14 mouse cellular contexts compared by ENCODE assay signal in genomic region chr1:71052756-71053155, GRCm38 (mm10).
"Had no signal": no experiment of that assay in that cellular context is flagged by ENCODE, and none has a peak within 500 bp of the region (broad histone marks: within the 10 kb centered on the region; RNA-seq: fewer than 3 reads in every experiment).

No protein-coding gene starts in this region.

- H3K9ac ChIP-seq: limb, embryonic 13.5 days; lung, embryonic 15.5 days; midbrain, embryonic 13.5 days had no signal

- H3K27ac ChIP-seq: layer of hippocampus, adult 2 months; limb, embryonic 13.5 days; lung, embryonic 15.5 days; macrophage; midbrain, embryonic 13.5 days had no signal

- H3K9me3 ChIP-seq: limb, embryonic 13.5 days; lung, embryonic 15.5 days; midbrain, embryonic 13.5 days had no signal

- DNase-seq: kidney, adult 18-20 months; kidney, postnatal 10 days; kidney, postnatal 4 days; left cerebral cortex, postnatal 4 days; lung, postnatal 14 days; right cerebral cortex, adult 18-20 months; right cerebral cortex, postnatal 25 days; thymus, adult 18-20 months; thymus, postnatal 14 days had no signal

- H3K4me2 ChIP-seq: limb, embryonic 13.5 days; lung, embryonic 15.5 days; midbrain, embryonic 13.5 days had no signal

- H3K27me3 ChIP-seq: limb, embryonic 13.5 days; lung, embryonic 15.5 days; midbrain, embryonic 13.5 days had no signal

- ATAC-seq: midbrain, embryonic 13.5 days had no signal

- H3K4me3 ChIP-seq: layer of hippocampus, adult 2 months; limb, embryonic 13.5 days; lung, embryonic 15.5 days; midbrain, embryonic 13.5 days had no signal

- H3K36me3 ChIP-seq: limb, embryonic 13.5 days; lung, embryonic 15.5 days; midbrain, embryonic 13.5 days had no signal

- H3K4me1 ChIP-seq: limb, embryonic 13.5 days; lung, embryonic 15.5 days; midbrain, embryonic 13.5 days had no signal
